Mouse (Mus musculus) gastrocnemius, postnatal 10 days (tissue): ENCODE data around the gene Vps16. TPM values are rescaled to one million over a fixed set of nuclear protein-coding genes. Genes with fewer than 3 reads are reported as not detected.
A peak's percentile ranks its signal among the peaks of the same experiment; 100 is the strongest.

ENCODE experiments used
- DNase-seq: peaks from one replicate; pipeline ENCODE4 v3.0.0; 2021; ENCODE audit warnings: mixed read lengths
- long read RNA-seq, 2 experiments: library from polyadenylated mRNA; stranded (forward); transcript quantifications; one replicate each; pipeline ENCODE4 v2.0.0; 2021
- total RNA-seq, 2 experiments: library from RNA; stranded (reverse); gene quantifications; 2 replicates each; pipeline ENCODE4 v1.2.3; 2021

Gene Vps16
- total RNA-seq, result 10 to 100 TPM; 23.0 to 25.9 TPM
- long read RNA-seq, experiment 1, transcript Vps16-201 (24 exons, 3,161 nt), result major isoform, 26 of 44 reads
- long read RNA-seq, experiment 1, partial matches to known transcripts, result 5 of 44 reads
- long read RNA-seq, experiment 1, other reads (novel, unspliced or antisense), result 13 of 44 reads
- long read RNA-seq, experiment 2, transcript Vps16-201 (24 exons, 3,161 nt), result major isoform, 18 of 19 reads
- long read RNA-seq, experiment 2, partial matches to known transcripts, result 0 of 19 reads
- long read RNA-seq, experiment 2, other reads (novel, unspliced or antisense), result 1 of 19 reads

DNA sequence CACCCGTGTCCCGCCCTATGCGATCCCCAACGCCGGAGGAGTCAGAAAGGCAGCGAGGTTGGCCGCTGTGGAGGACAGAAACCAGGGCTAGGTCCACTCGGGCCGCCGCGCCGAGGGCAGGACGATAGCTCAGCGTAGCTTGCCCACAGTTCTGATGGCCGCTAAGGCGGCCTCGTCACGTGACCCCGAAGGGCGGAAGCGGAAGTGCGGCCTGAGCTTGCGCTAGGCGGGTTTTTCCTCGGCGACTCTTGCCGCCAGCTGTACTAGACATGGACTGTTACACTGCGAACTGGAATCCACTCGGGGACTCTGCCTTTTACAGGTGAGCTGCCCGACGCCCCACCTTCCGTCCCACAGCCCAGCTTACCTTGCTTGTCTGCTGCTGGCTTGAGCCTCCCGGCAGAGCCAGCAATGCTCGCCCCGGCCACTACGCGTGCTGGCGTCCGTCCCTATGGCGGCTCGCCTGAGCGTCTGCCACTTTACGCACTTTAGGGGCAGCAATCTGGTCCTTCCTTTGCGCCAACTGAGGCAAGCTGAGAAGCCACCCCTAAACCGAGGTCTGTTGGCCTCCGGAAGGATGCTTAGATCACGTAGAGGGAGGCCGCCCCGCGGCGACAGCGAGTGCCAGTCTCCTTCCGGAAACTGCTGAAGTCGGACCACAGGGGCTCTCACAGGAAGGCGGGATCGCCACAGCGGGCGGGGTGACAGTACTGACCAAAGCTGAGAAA lies at the start of gene Vps16, which contains the start of gene Pced1a:
Gene Vps16 (plus strand): TSS at position 214 of the 728 bp plus-strand sequence.
Gene Pced1a (minus strand): TSS at position 576 of the 728 bp plus-strand sequence.
- peak; percentile 95 for DNase-seq

DNA sequence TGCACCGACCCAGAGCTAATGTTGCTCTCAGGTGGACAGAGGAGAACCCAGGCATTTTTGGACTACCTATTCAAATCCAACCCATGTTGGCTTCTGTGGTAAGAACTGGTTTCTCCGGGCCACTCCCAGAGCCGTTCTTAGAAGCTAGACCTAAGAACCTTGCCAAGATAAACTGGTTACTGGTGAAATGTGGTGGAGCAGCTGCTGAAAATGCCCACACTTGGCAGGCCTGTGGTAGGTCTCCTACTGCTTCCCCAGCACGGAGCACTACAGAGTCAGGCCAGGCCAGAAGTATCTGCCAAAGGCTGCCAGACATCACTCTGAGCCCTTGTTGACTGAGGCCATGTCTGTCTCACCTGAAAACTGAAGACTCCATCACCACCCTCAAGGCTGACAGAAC lies 49.2 kb upstream of the Vps16 start:
- no peak for DNase-seq

DNA sequence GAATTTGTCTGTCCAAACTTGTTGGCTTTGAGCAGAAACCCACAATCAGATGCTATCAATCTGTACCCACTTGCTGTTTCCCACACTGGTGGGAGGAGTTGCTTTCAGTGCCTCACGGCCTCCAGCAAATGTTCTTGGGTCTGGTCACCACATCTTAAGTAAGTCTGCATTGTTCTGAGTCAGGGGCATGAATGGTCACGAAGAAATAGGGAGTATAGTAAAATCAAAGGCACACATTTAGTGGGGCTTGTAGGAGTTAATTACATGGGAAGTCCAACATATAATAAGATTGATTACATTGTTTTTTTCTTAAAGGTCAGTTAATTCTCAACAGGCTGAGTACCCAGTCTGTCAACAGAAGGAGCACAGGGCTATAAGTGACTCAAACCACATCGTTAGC lies 40.9 kb upstream of the Vps16 start:
- DNase-seq, result no peak

DNA sequence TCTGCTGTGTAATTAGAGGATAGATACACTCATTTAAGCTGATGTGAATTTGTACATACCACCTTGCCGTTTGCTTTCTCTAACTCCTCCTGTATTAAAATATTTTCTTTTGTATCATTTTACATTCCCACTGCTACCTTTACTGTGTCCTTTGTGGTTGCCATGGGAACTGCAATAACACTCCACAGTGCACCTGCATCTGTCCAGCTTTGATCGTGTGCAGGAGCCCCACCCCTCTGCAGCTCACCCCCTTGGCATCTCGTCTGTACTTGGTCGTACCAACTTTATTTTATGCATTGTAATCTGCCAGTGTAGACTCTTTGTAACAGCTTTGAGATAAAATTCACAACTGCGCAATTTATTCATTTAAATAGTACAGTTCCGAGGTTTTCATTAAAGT lies 40.2 kb upstream of the Vps16 start:
- no peak for DNase-seq

DNA sequence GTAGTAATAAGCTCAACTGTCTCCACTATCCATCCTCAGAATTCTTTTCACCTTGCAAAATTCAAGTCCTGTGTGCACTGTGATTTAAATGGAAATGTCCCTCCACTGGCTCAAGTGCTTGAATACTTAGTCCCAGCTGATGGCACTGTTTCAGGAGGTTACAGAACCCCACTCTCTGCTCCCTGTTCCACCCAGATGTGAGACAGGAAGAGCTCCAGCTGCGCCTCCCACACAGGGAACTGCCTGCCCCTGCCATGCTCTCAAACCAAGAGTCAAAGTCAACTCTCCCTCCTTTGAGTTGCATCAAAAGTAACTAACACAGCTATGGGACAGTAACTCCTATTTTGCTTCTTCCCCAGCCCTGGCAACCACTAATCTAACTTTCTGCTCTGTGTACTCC lies 37.9 kb upstream of the Vps16 start:
- no peak for DNase-seq

DNA sequence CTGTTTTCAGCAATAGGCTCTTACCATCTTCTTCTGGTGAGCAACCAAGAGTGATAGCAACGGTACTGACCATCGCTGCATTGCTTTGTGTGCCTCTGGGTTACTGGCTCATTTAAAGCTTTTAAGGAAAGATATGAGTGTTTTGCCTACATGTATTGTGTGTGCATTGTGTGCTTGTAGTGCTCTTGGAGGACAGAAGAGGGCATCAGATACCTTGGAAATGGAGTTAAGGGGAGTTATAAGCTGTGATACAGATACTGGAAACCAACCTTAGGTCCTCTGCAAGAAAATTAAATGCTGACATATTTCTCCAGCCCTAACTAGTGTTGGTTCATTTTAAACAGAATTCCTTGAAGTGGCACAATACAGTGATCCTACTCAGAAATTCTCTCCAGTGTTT lies 35.3 kb upstream of the Vps16 start:
- DNase-seq, result no peak

DNA sequence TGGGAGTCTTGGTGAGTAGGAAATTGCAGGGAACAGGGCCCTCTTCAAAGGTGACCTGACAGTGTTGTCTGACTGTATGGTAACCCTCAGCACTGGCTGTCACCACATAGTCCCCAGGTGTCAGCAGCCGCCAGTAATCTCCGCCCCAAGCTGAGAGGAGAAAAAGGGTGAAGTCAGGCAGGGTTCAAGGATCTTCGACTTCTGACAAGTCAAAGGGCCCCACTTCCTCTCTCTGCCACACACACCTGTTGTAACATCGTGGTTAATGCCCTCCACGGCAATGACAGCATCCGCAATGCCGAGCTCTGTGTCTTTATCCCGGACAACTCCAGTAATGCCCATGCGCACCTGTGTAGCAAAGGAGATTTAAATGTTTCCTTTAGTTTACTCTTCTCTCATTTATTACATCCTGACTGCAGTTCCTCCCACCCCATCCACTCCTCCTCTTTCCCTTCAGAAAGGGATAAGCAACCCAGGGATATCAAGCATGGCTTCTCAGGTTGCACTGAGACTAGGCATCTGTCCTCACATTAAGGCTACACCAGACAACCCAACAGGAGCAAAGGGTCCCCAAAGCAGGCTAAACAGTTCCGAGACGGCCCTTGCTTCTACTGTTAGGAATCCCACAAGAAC lies 33.0 kb upstream of the Vps16 start:
- DNase-seq, result no peak

DNA sequence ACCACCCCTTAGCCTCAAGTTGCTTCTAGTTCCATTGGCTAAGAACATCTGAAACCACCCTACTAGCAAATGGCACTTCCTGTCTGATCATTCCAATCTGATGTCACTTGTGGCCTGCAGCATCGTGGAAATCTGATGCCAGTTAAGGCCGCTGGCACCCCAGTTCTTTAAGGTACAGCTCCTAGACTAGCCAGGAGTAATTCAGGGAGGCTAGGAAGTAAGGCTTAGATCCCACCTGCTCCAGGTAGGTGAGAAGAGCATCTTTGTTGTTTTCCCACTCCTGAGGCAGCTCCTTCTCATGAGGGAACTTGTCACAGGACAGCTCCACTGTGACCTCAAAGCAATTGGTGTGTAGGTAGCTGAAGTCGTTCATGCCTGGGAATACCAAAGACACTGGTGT lies 31.3 kb upstream of the Vps16 start:
- no peak for DNase-seq

DNA sequence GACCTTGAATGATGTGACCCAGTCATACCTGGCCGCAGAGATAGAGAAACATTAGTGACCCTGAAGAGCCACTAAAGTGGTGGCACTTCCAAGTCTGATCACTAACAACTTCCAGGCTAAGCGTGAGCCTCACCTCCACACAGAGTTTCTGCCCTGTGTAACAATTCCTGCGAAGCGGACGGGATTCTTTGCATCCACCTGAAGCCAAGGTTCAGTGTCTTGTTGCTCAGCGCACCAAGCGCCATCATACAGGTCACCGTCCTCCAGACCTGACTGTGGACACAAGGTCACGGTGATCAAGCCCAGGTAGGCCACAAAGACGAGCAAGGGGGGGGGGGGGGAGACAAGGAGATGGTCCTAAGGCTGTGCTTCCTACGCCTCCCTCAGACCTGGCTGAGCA lies 28.4 kb upstream of the Vps16 start:
- no peak for DNase-seq

DNA sequence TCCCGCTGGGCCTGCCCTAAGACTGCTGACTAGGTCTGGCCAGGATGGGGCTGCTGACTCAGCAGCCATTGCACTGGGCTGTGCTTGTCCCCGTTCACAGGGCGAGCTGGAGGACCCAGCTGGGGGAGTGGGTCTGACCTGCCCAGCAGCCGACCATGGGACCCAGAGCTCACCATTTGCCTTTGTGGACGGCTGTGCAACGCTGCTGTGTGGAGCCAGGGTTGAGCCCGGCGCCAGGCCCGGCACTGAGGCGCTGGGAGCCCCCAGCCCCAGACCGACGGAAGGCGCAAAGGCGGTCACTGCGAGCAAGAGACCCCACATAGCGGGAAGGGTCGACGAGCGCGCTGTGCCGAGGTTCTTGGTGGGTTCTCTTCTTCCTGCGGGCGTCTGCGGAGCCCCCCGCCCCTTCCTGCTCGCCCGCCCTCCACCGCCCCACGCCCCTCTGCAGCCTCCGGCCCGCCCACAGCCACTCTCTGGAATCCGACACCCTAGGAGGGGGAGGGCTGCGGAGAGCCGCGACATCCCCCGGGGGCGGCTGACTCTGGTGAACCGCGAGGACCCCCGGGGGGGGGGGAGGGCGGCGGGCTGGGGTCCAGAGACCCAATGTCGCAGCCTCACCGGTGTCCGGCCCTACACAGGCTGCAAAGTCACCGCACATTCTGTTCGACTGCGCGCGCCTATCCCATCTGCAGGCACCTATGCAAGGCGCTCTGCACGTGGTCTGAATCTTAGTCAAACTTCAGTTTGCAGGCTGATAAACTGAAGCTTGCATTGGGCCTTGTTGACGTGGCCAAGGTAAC lies 26.8 kb upstream of the Vps16 start, which contains the start of gene Cpxm1:
Gene Cpxm1 (minus strand): TSS at position 389 of the 800 bp plus-strand sequence.
- DNase-seq, result peak; percentile 57

DNA sequence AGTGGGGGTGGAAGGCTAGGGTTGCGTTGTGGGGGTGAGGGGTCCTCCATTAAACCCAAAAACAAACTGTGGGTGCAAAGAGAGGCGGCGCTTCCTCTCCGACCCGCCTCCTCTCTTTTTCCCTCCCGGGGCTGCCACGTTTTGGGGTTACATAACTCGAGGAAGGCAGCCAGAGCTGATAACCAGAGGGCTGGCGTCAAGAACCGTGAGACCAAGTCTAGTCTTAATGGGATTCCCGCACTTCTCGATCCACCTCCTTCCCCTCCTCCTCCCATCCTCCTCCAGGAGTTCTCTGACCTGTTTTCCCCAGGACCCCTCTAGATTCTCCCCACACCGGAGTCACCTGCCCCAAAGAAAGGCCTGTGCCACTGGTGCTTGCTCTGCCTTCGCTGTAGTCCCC lies 26.0 kb upstream of the Vps16 start:
- DNase-seq, result no peak

DNA sequence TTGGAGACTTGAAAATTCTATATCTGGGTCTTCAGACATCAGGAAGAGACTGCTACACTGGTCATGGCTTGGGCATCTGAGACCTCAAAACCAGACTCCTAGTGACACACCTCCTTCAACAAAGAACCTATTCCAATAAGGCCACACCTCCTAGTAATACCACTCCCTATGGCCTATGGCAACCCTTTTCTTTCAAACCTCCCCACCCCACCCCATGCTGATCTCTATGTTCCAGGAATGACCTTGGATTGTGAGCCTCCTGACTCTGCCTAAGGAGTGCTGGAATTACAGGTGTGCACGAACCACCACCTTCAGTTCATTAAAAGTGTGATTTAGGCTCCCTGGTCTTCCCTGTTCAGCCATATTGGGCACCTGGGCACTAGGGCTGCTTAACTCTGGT lies 24.1 kb upstream of the Vps16 start:
- no peak for DNase-seq

DNA sequence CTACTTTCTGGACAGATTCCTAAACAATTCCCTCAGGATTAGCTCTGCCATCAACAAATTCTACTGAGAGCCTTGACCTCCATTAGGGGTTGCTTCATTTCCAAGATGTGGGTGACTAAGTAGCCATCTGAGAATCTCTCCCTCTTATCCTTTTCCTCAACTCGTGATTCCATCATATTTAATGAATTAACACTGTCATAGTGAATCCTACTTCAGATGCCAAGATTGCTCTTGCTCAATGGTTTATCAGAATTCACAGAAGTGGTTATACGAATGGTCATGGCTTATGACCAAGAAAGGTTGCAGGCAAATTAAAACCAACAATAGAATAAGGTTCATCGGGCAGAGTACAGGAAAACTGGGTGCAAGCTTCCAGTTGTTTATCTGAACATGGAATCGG lies 22.2 kb upstream of the Vps16 start:
- DNase-seq, result no peak

DNA sequence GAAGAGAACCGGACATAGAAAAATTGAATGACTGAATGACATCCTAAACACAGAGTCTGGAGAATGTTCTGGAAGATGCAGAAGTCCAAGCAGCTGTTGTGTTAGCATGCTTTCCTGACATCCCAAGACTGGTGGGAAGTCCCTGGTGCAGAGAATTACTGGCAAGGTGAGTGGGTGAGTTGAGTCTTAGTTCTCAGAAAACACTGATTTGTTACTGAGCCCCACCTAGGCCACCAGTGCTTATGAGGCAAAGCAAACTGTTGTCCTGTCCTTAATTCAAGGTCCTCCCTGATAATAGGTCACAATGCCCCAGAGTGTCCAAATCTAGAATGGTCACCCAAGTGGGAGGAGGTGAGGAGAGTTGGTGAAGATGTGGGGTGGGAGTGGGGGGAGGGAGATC lies 19.2 kb upstream of the Vps16 start, which contains the start of the genes Gm28372 and 1700020A23Rik:
Gene Gm28372 (plus strand): TSS at position 301 of the 400 bp plus-strand sequence.
Gene 1700020A23Rik (plus strand): TSS at position 321 of the 400 bp plus-strand sequence.
- no peak for DNase-seq

DNA sequence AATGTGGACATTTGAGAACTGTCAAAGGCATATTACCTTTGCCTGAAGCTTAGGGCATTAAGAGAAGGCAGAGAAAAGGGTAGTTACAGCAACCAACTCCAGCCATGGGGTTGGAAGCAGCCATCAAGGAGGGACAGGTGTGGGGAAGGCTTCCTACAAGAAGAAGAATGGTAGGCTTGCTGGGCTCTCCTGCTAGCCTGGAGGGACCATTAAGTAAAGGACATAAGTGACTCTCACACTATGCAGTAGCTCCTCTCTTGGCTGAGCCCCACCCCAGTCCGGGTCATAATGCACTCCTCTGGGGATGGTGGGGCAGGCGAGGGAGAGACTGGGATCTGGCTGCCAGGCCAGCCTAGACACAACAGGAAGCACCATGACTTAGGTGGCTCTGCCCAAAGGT lies 18.0 kb upstream of the Vps16 start, which contains the start of gene Tmem239:
Gene Tmem239 (plus strand): TSS at position 301 of the 400 bp plus-strand sequence.
- no peak for DNase-seq

DNA sequence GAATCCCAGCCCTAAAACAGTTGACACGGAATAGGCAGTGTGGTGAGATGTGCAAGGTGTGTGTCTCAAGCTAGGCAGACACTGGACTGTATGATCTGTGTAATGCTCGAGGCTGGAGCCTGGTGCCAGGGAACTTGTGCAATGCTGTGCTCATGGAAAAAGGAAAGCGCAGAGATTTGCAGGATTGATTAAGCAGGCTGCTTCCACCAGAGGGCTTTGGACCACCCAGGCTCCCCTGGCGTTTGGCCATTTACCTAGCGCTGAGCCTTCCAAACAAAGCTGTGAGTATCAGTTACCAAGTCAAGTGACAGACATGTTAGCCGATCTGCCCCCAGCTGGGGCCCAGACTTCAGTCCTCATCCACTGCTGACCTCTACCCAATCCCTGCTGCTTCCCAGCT lies 15.9 kb upstream of the Vps16 start:
- no peak for DNase-seq

DNA sequence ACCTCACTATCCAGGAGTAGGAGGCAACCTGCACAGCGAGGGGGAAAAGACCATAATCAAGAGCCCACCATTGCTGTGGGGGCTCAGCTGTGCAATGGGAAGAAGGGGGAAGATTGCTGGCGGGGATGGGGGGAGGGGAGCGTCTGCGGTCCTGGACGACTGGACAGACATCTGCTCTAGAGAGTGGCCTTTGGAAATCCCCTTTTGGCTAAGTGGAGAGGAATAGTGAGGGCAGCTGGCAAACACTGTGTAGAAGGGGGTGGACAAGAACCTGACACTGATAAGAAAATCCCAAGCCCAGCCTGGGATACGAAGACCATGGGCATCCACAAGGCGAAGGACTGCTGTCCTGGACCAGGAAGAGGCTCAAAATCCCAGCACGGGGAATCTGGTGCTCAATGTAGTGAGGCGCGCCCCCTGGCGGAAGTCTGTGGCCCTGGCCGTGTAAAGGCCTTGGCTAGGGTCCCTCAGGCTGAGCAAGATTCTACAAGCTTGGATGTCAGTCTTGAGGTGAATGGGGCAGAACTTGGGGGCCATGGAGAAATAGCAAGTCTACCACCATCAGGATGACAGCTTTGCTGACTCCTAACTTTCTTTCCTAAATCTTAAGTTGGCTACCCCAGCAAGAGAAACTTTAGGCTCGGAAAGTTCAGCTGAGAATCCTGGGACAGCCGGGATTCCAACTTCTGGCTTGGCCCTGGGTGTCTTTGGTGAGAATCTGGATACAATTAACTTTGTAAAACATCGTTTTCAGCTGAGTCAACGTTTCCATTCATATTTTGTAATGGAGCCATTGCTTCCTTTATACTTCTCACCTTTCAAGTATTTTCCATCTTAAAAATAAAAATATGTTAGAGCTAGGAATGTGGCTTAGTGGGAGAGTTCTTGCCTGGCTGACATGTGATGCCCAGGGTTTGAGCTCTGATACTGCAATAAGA lies 12.3 kb upstream of the Vps16 start:
- peak; percentile 93 for DNase-seq

DNA sequence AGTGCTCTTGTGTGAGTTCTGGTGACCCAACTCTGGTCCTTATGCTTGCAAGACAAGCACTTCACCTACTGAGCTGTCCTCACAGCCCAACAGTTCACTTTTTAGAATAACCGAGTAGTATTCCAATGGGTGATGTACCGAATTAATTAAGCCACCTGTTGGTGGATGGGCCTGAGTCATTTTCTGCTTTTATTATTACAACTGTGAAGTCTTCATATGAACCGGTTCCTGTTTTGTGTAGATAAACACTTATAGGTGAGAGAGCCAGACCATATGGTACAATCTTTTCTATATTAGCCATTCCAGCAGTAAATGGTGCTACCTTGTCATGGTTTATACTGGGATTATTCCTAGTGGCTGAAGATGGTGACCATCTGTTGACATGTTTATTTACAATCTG lies 11.4 kb upstream of the Vps16 start:
- no peak for DNase-seq

DNA sequence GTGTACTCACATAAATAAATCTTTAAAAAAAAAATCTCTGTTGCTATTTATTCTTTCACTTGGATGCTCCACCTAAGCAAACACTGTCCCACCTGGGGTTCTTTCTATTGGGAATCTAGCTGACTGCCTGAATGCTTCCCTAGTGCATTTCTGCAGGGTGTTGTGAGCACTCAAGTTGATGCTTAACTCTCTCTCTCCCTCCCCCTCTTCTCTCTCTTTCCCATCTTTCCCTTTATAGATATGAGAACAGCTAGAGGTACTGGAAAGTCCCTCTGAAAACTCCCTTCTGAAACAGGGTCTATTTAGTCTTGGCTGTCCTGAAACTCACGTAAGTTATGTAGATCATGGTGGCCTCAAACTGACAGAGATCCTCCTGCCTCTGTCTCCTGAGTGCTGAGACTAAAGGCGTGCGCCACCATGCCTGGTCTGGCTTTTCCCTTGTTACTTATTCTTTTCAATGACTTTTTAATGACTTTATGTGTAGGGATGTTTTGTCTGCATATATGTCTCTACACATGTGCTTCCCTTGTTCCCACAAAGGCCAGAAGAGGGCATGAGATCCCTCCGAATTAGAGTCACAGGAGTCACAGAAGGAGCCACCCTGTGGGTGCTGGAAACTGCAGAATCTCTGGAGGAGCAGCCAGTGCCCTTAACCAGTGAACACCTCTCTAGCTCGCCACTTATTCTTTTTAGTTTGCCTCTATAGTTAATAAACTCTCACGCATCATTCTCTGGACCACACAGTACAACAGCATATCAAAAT lies 9.9 kb upstream of the Vps16 start:
- no peak for DNase-seq
